Mouse (Mus musculus): ENCODE measurements around the gene Fyttd1. TPM values are rescaled to one million over a fixed set of nuclear protein-coding genes. Genes with fewer than 3 reads are reported as not detected.
A peak's percentile ranks its signal among the peaks of the same experiment; 100 is the strongest.
"Not testable (repeated sequence)": the region's sequence is repeated elsewhere in the genome, so short reads cannot be mapped to it uniquely, and the experiment has no call there.

Fyttd1 gene
- total RNA-seq, 2 experiments from 2014 or later, result 122 to 125 TPM

DNA sequence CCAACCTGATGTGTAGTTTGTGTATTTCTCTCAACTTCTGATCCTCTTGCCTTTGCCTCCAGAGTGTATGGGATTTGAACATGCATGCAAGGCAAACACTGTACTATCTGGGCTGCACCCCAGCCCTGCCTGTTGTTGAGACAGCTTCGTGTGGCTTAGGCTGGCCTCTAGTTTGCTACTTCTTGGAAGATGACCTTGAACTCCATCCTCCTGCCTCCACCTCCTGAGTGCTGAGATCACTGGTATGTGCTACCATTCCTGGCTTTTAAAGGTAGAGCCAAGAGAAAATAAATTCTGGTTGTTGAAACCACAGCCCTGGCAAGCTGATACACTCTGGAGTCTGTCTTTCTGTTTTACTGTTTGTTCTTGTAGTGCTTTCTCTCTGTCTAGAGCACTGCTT lies 57.8 kb downstream of the Fyttd1 start:
- intact Hi-C loops (cut with DNase I), result loop anchor here (10.0 kb wide), 1 partner anchor 220 kb away; no protein-coding TSS in a partner anchor
- DNase-seq (ENCODE audit: low spot score in 2 of 2), result no peak

DNA sequence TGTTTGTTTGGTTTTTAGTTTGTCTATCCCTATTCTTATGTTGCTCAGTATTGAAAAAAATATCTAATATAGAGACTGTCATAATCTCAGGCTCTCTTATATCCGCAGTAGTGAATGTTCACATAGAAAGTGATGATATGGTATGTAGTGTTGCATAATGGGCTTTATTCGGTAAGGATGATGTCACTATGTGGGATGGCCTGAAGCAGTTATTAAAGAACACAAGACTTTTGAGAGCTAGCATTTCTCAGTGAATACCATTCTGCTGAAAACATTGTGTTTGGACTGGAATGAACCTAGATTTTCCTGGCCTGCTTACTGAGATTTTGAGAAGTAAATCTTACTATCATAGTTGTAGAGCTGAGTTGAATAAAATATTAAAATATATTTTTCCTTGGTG lies 60.1 kb downstream of the Fyttd1 start:
- intact Hi-C loops (cut with DNase I), result loop anchor here (10.0 kb wide), 1 partner anchor 217 kb away; no protein-coding TSS in a partner anchor
- peak in 1 of 2 experiments; percentile 18 for DNase-seq (ENCODE audit: low spot score in 2 of 2)

DNA sequence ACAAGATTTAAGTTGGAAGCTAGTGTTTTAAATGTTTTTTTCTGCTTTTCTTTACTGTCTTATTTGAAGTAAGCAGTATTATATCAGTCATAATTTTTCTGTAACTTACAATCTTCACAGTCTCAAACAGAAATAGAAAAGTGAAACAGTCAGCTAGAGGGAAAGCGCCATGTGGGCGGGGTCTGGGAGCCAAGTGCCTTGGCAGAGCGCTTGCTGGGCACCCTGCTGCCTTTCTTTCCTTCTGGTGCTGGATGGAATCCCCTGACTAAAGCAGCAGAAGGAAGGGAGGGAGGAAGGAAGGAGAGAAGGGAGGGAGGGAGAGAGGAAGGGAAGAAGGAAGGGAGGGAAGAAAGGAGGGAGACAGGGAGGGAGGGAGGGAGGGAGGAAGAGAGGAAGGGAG lies 62.0 kb downstream of the Fyttd1 start:
- intact Hi-C loops (cut with DNase I), result loop anchor here (10.0 kb wide), 1 partner anchor 216 kb away; no protein-coding TSS in a partner anchor
- DNase-seq (ENCODE audit: low spot score in 2 of 2), result peak; percentile 41 to 85

GRCm38 (mm10) chr16:32939716-32940115 lies 62.4 kb downstream of the Fyttd1 start:
- intact Hi-C loops (cut with DNase I), result loop anchor here (10.0 kb wide), 1 partner anchor 215 kb away; no protein-coding TSS in a partner anchor
- not testable (repeated sequence) for DNase-seq (ENCODE audit: low spot score in 2 of 2)

GRCm38 (mm10) chr16:32941226-32941625 lies 63.9 kb downstream of the Fyttd1 start:
- DNase-seq (ENCODE audit: low spot score in 2 of 2); intact Hi-C loops (cut with DNase I): not testable (repeated sequence)

- DNase-seq (ENCODE audit: low spot score in 2 of 2), result no peak
- intact Hi-C loops (cut with DNase I), result no loop called here
Observed at GRCm38 (mm10) chr16:32942694-32943093, 65.4 kb downstream of the Fyttd1 start.

GRCm38 (mm10) chr16:32945379-32945778 lies 68.1 kb downstream of the Fyttd1 start:
- intact Hi-C loops (cut with DNase I), result no loop called here
- no peak for DNase-seq (ENCODE audit: low spot score in 2 of 2)

DNA sequence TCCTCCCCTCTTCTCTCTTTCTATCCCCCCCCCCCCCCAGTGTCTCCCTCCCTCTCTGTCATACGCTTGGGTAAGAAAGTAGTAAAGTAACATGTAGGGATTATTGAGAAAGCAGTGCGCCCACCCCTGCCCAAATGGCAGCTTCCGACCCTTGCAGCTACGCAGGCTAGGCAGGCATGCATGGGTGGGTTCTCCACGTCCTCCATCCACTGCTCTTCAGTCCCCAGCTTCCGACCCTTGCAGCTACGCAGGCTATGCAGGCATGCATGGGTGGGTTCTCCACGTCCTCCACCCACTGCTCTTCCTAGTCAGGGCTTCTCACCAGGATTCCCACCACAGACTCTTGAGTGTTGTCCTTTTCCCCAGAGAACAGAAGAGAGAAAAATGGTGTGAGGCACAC lies 70.7 kb downstream of the Fyttd1 start:
- DNase-seq (ENCODE audit: low spot score in 2 of 2), result no peak
- intact Hi-C loops (cut with DNase I), result no loop called here

- no peak for DNase-seq (ENCODE audit: low spot score in 2 of 2)
- intact Hi-C loops (cut with DNase I), result no loop called here
Observed at GRCm38 (mm10) chr16:32948656-32949055, 71.4 kb downstream of the Fyttd1 start.

DNA sequence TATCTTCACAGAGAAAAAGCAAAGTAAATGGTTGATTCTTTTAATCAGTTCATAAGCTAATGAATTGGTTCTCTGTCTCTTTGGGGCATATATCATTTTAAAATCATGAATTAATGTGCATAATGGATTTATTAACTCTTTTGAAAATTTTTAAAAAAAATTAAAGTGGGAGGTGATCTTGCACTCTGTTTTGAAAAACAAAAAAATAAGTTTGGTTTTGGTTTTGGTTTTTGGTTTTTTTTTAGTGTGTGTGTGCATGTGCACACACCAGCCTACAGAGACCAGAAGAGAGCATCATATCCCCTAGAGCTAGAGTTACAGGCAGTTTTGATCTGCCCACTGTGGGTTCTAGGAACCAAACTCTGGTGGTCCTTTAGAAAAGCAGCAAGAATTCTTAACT lies 72.0 kb downstream of the Fyttd1 start:
- intact Hi-C loops (cut with DNase I), result no loop called here
- DNase-seq (ENCODE audit: low spot score in 2 of 2), result no peak

- intact Hi-C loops (cut with DNase I), result no loop called here
- DNase-seq (ENCODE audit: low spot score in 2 of 2), result no peak
Observed at GRCm38 (mm10) chr16:32951074-32951473, 73.8 kb downstream of the Fyttd1 start.

GRCm38 (mm10) chr16:32953806-32954205 lies 76.5 kb downstream of the Fyttd1 start:
- no peak for DNase-seq (ENCODE audit: low spot score in 2 of 2)
- intact Hi-C loops (cut with DNase I), result no loop called here

DNA sequence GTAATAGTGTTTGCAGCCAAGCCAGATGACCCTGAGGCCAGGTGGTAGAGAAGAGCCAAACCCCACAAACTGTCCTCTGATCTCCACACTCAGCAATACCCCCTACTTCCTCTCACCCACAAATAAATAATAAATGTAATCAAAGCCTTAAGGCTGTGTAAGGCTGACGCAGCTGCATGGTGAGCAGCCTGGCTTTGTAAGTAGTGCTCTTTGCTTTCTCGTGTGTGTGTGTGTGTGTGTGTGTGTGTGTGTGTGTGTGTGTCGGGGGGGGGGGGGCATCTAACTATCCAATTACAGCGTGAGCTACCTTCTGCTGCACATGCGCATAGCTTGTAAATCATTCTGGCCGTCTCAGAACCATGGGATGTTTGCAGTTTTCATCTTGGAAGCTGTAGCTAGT lies 77.0 kb downstream of the Fyttd1 start:
- intact Hi-C loops (cut with DNase I), result no loop called here
- DNase-seq (ENCODE audit: low spot score in 2 of 2), result no peak

GRCm38 (mm10) chr16:32956889-32957288 lies 79.6 kb downstream of the Fyttd1 start:
- DNase-seq (ENCODE audit: low spot score in 2 of 2), result no peak
- intact Hi-C loops (cut with DNase I), result no loop called here

Other genes with a start within 250 kb of the Fyttd1 start
- 100 to 1,000 TPM; 179 to 184 TPM for gene Tnk2, start 233.6 kb upstream of the Fyttd1 start, total RNA-seq (2021)
- gene Muc4, start 141.6 kb upstream of the Fyttd1 start, total RNA-seq (2021), result not detected
- not detected for gene Muc20, start 80.1 kb upstream of the Fyttd1 start, total RNA-seq (2021)
- not detected for gene Smbd1, start 67.0 kb upstream of the Fyttd1 start, total RNA-seq (2021)
- 10 to 100 TPM; 60.9 to 68.5 TPM for gene Rubcn, start 266 bp downstream of the Fyttd1 start, total RNA-seq (2021)
- 10 to 100 TPM; 31.5 to 36.0 TPM for gene Lrch3, start 36.6 kb downstream of the Fyttd1 start, total RNA-seq (2021)
- gene Iqcg, start 178.7 kb downstream of the Fyttd1 start, total RNA-seq (2021), result 1 to 10 TPM; 4.6 to 5.5 TPM
- gene Rpl35a, start 179.0 kb downstream of the Fyttd1 start, total RNA-seq (2021), result 100 to 1,000 TPM; 266 to 275 TPM
- gene Lmln, start 185.0 kb downstream of the Fyttd1 start, total RNA-seq (2021), result 10 to 100 TPM; 11.7 to 13.5 TPM

Measured in left cerebral cortex, postnatal 25 days (tissue).